Mouse (Mus musculus) kidney, adult 2 months (tissue): Measurements from ENCODE around the gene Wdr53. TPM values are rescaled to one million over a fixed set of nuclear protein-coding genes. Genes with fewer than 3 reads are reported as not detected.
"Not testable (repeated sequence)": the region's sequence is repeated elsewhere in the genome, so short reads cannot be mapped to it uniquely, and the experiment has no call there.

Experiments
- DNase-seq: peaks from one replicate; pipeline ENCODE4 v3.0.0; 2021
- H3K27ac ChIP-seq: fragments of 200-500 bp; 2 replicates; pipeline ENCODE4 v1.5.1; 2012; ENCODE audit warnings: low read depth, low read length, control low read depth, inconsistent platforms; ENCODE audit not compliant: insufficient read depth
- H3K27me3 ChIP-seq: fragments of 200-500 bp; replicated peaks from 2 replicates; pipeline ENCODE4 v1.6.1; 2012; ENCODE audit warnings: mild to moderate bottlenecking, moderate library complexity, low read length, inconsistent platforms; ENCODE audit not compliant: control insufficient read depth, insufficient read depth
- H3K36me3 ChIP-seq: fragments of 200-500 bp; 2 replicates; pipeline ENCODE4 v1.6.1; 2012; ENCODE audit warnings: mild to moderate bottlenecking, moderate library complexity, low read length, inconsistent platforms; ENCODE audit not compliant: control insufficient read depth, insufficient read depth
- H3K4me1 ChIP-seq: fragments of 200-500 bp; 2 replicates; pipeline ENCODE4 v1.6.1; 2011; ENCODE audit warnings: low read length; ENCODE audit not compliant: control insufficient read depth, insufficient read depth
- H3K4me3 ChIP-seq: fragments of 200-500 bp; 2 replicates; pipeline ENCODE4 v1.5.1; 2011; ENCODE audit warnings: mild to moderate bottlenecking, low read depth, low read length, control low read depth; ENCODE audit not compliant: insufficient read depth
- CTCF ChIP-seq: fragments of 200-500 bp; conservative IDR thresholded peaks from 2 replicates; pipeline ENCODE4 v1.5.1; 2011; ENCODE audit warnings: low read depth, mild to moderate bottlenecking, control low read depth, low read length, moderate library complexity, mixed read lengths; ENCODE audit not compliant: insufficient read depth, insufficient read length
- POLR2A ChIP-seq: fragments of 200-500 bp; IDR thresholded peaks from one replicate; pipeline ENCODE4 v1.6.1; 2011; ENCODE audit warnings: low read depth, low read length, control low read depth
- WGBS: fragments of 180-500 bp; shearing (Covaris S2); methylation state at CpG from one replicate; pipeline ENCODE4 v1.1.7; 2018; 5-methylcytosine and 5-hydroxymethylcytosine counted together
- polyA plus RNA-seq: library from polyadenylated mRNA; depleted of rRNA; stranded (reverse); fragments of >200 nt; gene quantifications from 2 replicates; pipeline ENCODE4 v1.2.3, GENCODE M21; 2012

Wdr53 gene
- polyA plus RNA-seq, 1 experiment = 6.0 TPM

GRCm38 (mm10) chr16:32221803-32222202 is 25.2 kb upstream of the Wdr53 start:
- Histone ChIP-seq H3K27ac (no peak overlapping the region), H3K27me3 (no peaks in the 10 kb centered on the region), H3K36me3 (no peaks in the 10 kb centered on the region), H3K4me3 (no peak overlapping the region), H3K4me1 (no peaks in the 10 kb centered on the region)
- DNase-seq = no peak
- TF ChIP-seq POLR2A = no peak
- TF ChIP-seq CTCF = no peak
- WGBS = 82% methylated on average over 4 of the region's 4 CpGs

- no peak overlapping the region for H3K27ac ChIP-seq
- H3K27me3 ChIP-seq = no peaks in the 10 kb centered on the region
- no peaks in the 10 kb centered on the region for H3K36me3 ChIP-seq
- TF ChIP-seq CTCF = no peak
- H3K4me1 ChIP-seq = no peaks in the 10 kb centered on the region
- DNase-seq = no peak
- H3K4me3 ChIP-seq = no peak overlapping the region
These were observed 24.6 kb upstream of the Wdr53 start for GRCm38 (mm10) chr16:32222399-32222798.

GRCm38 (mm10) chr16:32232050-32232449 is 15.0 kb upstream of the Wdr53 start:
- not testable (repeated sequence) for H3K4me1 ChIP-seq, H3K4me3 ChIP-seq, H3K27me3 ChIP-seq, H3K36me3 ChIP-seq, H3K27ac ChIP-seq, DNase-seq
- WGBS = 83% methylated on average over 3 of the region's 3 CpGs

- Histone ChIP-seq H3K27me3 (no peaks in the 10 kb centered on the region), H3K27ac (no peak overlapping the region), H3K4me1 (no peaks in the 10 kb centered on the region), H3K36me3 (no peaks in the 10 kb centered on the region), H3K4me3 (no peak overlapping the region)
- TF ChIP-seq CTCF (no peak), POLR2A (no peak)
- 77% methylated on average over 19 of the region's 19 CpGs for WGBS
- DNase-seq = no peak
These were observed 8.9 kb upstream of the Wdr53 start for GRCm38 (mm10) chr16:32237930-32238680.

GRCm38 (mm10) chr16:32239428-32240312 is 7.4 kb upstream of the Wdr53 start:
- H3K4me3 ChIP-seq = no peak overlapping the region
- H3K27me3 ChIP-seq = no peaks in the 10 kb centered on the region
- TF ChIP-seq POLR2A = no peak
- no peak for TF ChIP-seq CTCF
- H3K36me3 ChIP-seq = no peaks in the 10 kb centered on the region
- H3K4me1 ChIP-seq = no peaks in the 10 kb centered on the region; the same call in 1 of the 2 replicates
- H3K27ac ChIP-seq = no peak overlapping the region
- no peak for DNase-seq
- WGBS = 92% methylated on average over 2 of the region's 2 CpGs

GRCm38 (mm10) chr16:32243901-32244300 is 3.1 kb upstream of the Wdr53 start:
- TF ChIP-seq CTCF (no peak), POLR2A (no peak)

GRCm38 (mm10) chr16:32246351-32246791 is 656 bp upstream of the Wdr53 start:
- Histone ChIP-seq H3K27me3 (no peaks in the 10 kb centered on the region), H3K4me1 (peaks cover 11% of the 10 kb centered on the region), H3K27ac (peak overlapping the region; percentile 24), H3K36me3 (no peaks in the 10 kb centered on the region), H3K4me3 (peak overlapping the region; percentile 68)
- whole genome bisulfite sequencing = 1% methylated on average over 41 of the region's 41 CpGs
- peak; percentile 49 for DNase-seq
- TF ChIP-seq POLR2A (no peak), CTCF (no peak)

More at GRCm38 (mm10) chr16:32243901-32244300, 3.1 kb upstream of the Wdr53 start:
- Histone ChIP-seq H3K27me3 (no peaks in the 10 kb centered on the region), H3K4me1 (peaks cover 11% of the 10 kb centered on the region), H3K36me3 (no peaks in the 10 kb centered on the region), H3K27ac (no peak overlapping the region), H3K4me3 (no peak overlapping the region)
- DNase-seq = no peak
- WGBS = 94% methylated on average over 3 of the region's 3 CpGs
